Mouse (Mus musculus) limb, embryonic 15.5 days (tissue): Measurements from ENCODE around the gene Dmrta2. TPM values are rescaled to one million over a fixed set of nuclear protein-coding genes. Genes with fewer than 3 reads are reported as not detected.

ENCODE experiments used
- ATAC-seq: fragments of 200-750 bp; cut with Nextera tagmentation; 2 replicates; pipeline ENCODE4 v1.8.0; 2017; ENCODE audit warnings: low read depth, moderate TSS enrichment; ENCODE audit not compliant: insufficient number of reproducible peaks, low FRiP score, low TSS enrichment
- H3K27ac ChIP-seq: fragments of 300-500 bp; sonication (generic); 2 replicates; pipeline ENCODE4 v1.5.1; 2015; ENCODE audit warnings: moderate library complexity, mild to moderate bottlenecking, inconsistent platforms
- H3K27me3 ChIP-seq: fragments of 300-500 bp; sonication (generic); 2 replicates; pipeline ENCODE4 v1.6.1; 2015; ENCODE audit warnings: inconsistent platforms
- H3K36me3 ChIP-seq: fragments of 300-500 bp; sonication (generic); 2 replicates; pipeline ENCODE4 v1.6.1; 2015; ENCODE audit warnings: inconsistent platforms
- H3K4me1 ChIP-seq: fragments of 300-500 bp; sonication (generic); 2 replicates; pipeline ENCODE4 v1.6.1; 2015; ENCODE audit warnings: inconsistent platforms
- H3K4me2 ChIP-seq: fragments of 300-500 bp; sonication (generic); 2 replicates; pipeline ENCODE4 v1.6.1; 2015; ENCODE audit warnings: mild to moderate bottlenecking, inconsistent platforms
- H3K4me3 ChIP-seq: fragments of 300-500 bp; sonication (generic); 2 replicates; pipeline ENCODE4 v1.5.1; 2015; ENCODE audit warnings: mild to moderate bottlenecking, inconsistent platforms
- H3K9ac ChIP-seq: fragments of 300-500 bp; sonication (generic); 2 replicates; pipeline ENCODE4 v1.6.1; 2015; ENCODE audit warnings: inconsistent platforms
- H3K9me3 ChIP-seq: fragments of 300-500 bp; sonication (generic); 2 replicates; pipeline ENCODE4 v1.6.1; 2016; ENCODE audit warnings: inconsistent platforms
- WGBS: fragments of 180-500 bp; shearing (Covaris S2); methylation state at CpG from one replicate; pipeline ENCODE4 v1.1.7; 2015; 5-methylcytosine and 5-hydroxymethylcytosine counted together
- polyA plus RNA-seq: library from polyadenylated mRNA; unstranded; fragments of >200 nt; fragmentation: Nextera tagmentation; extraction: Ambion mirVana; gene quantifications from 2 replicates; pipeline ENCODE4 v1.2.1, GENCODE M21; 2015

Gene Dmrta2
- polyA plus RNA-seq, 1 experiment from 2014 or later = 0.09 TPM

DNA sequence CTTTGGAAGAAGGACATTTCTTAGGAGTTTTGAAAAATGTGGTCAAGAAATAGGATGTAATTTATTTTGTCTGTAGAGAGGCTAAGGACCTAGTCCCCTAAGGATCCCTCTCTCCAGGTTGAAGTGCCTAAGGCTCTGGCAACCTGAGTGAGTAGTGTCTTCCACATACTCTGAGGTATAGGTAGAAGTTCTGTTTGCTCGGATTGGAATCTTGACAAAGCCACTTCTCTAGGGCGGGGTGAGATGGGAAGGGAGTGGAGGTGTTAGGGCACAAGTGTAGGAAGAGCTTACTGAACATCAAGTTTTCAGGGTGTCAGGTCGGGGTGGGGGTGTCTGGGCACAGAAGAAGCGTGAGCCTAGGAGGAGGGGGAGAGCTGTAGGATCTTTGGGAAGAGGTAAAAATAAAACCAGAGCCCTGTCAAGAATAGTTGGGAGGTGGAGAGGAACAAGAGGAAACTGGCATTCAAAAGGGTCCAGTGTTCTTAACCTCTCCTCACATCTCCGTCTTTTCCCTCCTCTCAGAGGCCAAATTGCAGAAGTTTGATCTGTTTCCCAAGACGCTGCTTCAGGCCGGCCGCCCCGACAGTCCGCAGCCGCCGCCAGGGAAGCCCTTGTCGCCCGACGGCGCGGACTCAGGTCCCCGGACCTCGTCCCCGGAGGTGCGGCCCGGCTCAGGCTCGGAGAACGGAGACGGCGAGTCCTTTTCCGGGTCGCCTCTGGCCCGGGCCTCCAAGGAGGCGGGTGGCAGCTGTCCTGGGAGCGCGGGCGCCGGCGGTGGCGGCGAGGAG, 3.4 kb downstream of the Dmrta2 start:
- peaks cover 98% of the 10 kb centered on the region for H3K27me3 ChIP-seq
- H3K4me2 ChIP-seq = peak overlapping the region; percentile 60
- H3K36me3 ChIP-seq = no peaks in the 10 kb centered on the region
- H3K9ac ChIP-seq = no peak overlapping the region
- 3% methylated on average over 37 of the region's 37 CpGs for WGBS
- no peak for ATAC-seq
- H3K27ac ChIP-seq = no peak overlapping the region
- no peaks in the 10 kb centered on the region for H3K9me3 ChIP-seq
- peaks cover 55% of the 10 kb centered on the region for H3K4me1 ChIP-seq
- peak overlapping the region; percentile 39 for H3K4me3 ChIP-seq

DNA sequence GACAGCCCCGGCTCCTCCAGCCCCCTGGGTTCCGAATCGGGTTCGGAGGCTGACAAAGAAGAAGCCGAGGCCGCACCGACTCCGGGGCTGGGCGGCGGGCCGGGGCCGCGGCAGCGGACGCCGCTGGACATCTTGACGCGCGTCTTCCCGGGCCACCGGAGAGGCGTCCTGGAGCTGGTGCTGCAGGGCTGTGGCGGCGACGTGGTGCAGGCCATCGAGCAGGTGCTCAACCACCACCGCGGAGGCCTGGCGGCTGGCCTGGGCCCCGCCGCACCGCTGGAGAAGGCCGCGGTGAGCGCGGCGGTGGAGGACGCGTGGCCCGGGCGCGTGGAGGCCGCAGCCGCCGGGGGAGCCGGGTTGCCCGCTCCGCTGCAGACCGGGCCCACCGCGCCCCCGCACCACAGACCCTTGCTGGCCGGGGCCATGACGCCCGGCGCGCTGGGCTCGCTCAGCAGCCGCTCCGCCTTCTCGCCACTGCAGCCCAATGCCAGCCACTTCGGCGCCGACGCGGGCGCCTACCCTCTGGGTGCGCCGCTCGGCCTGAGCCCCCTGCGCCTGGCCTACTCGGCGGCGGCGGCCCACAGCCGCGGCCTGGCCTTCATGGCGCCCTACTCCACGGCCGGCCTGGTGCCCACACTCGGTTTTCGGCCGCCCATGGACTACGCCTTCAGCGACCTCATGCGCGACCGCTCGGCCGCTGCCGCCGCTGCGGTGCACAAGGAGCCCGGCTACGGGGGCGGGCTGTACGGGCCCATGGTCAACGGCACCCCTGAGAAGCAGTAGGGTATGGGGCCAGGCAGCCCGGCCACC, 4.2 kb downstream of the Dmrta2 start:
- Histone ChIP-seq H3K4me1 (peaks cover 54% of the 10 kb centered on the region), H3K4me2 (peak overlapping the region; percentile 60), H3K36me3 (no peaks in the 10 kb centered on the region), H3K4me3 (peak overlapping the region; percentile 39), H3K9me3 (no peaks in the 10 kb centered on the region), H3K9ac (no peak overlapping the region), H3K27me3 (peaks cover 98% of the 10 kb centered on the region), H3K27ac (no peak overlapping the region)
- under 1% methylated on average over 76 of the region's 99 CpGs for WGBS
- ATAC-seq = no peak

DNA sequence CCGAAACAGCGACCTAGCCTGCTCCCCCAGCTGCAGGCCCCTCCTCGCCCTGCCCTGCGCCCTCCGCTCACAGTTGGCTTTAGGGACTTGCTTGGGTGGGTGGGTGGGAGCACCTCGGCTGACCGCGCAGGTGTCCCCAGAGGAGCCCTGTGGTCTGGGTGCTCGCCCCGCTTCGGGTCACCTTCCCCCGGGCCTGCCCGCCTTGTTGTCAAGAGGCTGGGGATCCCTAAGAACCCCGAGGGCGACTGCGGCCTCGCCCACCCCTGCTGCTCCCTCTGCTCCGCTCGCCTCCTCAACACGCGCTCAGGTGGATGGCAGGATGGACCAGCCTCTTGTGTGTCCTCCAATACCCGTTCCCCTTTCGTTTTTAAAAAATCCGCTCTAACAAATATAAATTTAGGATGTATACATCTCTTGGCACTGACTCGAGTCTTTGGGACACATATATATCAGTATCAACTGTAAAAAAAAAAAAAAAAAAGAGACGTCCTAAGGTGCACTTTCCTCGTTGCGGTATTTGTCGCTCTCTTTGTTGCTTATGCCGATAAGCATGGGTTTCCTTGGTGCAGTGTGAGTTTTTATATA, 4.9 kb downstream of the Dmrta2 start:
- no peak overlapping the region for H3K27ac ChIP-seq
- no peak for ATAC-seq
- no peaks in the 10 kb centered on the region for H3K36me3 ChIP-seq
- peak overlapping the region; percentile 60 for H3K4me2 ChIP-seq
- H3K9ac ChIP-seq = no peak overlapping the region
- peaks cover 98% of the 10 kb centered on the region for H3K27me3 ChIP-seq
- no peaks in the 10 kb centered on the region for H3K9me3 ChIP-seq
- H3K4me3 ChIP-seq = peak overlapping the region; percentile 39
- WGBS = 6% methylated on average over 28 of the region's 30 CpGs
- H3K4me1 ChIP-seq = peaks cover 47% of the 10 kb centered on the region

DNA sequence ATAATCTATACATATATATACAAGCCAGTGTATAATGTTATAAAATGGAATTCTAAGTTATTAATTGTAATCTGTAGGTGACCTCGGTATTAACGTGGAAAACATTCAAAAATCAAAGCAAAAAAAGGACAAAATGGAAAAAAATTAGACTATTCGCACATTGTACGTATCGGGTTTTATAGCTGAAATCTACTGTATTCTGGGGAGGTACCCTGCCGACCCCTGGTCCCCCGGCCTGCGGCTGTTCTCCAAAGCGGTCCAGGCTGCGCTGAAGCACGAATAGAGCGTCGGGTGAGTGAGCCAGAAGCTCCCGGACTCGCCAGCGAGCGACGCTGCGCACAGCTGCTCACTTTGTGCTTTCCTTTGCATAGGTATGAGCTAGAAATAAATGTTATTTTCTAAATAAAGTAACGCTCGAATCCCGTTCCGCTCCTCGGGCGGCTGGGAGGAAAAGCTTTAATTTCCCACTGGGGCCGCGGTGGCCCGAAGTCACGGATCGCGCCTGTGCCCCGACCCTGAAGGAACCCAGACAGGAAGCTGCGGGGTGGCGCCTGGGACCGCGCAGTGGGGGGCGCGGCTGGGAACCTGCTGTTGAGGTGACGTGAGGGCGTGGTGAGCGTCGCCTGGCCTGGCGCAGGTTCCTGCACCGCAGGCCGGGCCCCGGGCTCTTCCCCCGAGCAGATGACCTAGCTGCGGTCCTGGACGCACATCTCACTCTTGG, 5.6 kb downstream of the Dmrta2 start:
- ATAC-seq = no peak
- no peak overlapping the region for H3K9ac ChIP-seq
- H3K27me3 ChIP-seq = peaks cover 97% of the 10 kb centered on the region
- 1% methylated on average over 49 of the region's 49 CpGs for WGBS
- no peaks in the 10 kb centered on the region for H3K9me3 ChIP-seq
- H3K4me1 ChIP-seq = peaks cover 40% of the 10 kb centered on the region
- peak overlapping the region; percentile 30; the same call in 1 of the 2 replicates for H3K4me2 ChIP-seq
- no peak overlapping the region for H3K27ac ChIP-seq
- no peaks in the 10 kb centered on the region for H3K36me3 ChIP-seq
- H3K4me3 ChIP-seq = peak overlapping the region; percentile 23

DNA sequence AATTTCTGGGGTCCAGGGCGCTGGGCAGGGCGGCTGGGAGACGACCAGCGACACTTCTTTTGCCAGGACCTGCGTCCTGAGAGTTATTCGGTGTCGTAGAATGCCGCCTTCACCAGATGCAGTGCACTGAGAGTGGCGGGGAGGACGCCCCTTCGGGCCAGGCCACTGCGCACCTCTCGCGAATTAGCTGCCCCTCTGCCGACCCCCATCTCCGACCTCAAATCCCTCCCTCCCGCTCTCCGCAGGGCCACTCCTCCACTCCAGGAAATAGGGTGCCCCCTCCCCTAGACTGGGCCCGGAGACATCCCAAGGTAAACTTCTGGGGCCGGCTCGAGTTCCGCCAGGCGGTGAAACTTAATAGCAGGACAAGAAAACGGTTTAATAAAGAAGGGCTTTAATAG, 6.2 kb downstream of the Dmrta2 start:
- peaks cover 38% of the 10 kb centered on the region for H3K4me1 ChIP-seq
- peaks cover 97% of the 10 kb centered on the region for H3K27me3 ChIP-seq
- H3K27ac ChIP-seq = no peak overlapping the region
- 3% methylated on average over 24 of the region's 24 CpGs for WGBS
- no peaks in the 10 kb centered on the region for H3K36me3 ChIP-seq
- H3K4me2 ChIP-seq = peak overlapping the region; percentile 30; the same call in 1 of the 2 replicates
- peak overlapping the region; percentile 23 for H3K4me3 ChIP-seq
- no peaks in the 10 kb centered on the region for H3K9me3 ChIP-seq
- no peak overlapping the region for H3K9ac ChIP-seq
- ATAC-seq = no peak

DNA sequence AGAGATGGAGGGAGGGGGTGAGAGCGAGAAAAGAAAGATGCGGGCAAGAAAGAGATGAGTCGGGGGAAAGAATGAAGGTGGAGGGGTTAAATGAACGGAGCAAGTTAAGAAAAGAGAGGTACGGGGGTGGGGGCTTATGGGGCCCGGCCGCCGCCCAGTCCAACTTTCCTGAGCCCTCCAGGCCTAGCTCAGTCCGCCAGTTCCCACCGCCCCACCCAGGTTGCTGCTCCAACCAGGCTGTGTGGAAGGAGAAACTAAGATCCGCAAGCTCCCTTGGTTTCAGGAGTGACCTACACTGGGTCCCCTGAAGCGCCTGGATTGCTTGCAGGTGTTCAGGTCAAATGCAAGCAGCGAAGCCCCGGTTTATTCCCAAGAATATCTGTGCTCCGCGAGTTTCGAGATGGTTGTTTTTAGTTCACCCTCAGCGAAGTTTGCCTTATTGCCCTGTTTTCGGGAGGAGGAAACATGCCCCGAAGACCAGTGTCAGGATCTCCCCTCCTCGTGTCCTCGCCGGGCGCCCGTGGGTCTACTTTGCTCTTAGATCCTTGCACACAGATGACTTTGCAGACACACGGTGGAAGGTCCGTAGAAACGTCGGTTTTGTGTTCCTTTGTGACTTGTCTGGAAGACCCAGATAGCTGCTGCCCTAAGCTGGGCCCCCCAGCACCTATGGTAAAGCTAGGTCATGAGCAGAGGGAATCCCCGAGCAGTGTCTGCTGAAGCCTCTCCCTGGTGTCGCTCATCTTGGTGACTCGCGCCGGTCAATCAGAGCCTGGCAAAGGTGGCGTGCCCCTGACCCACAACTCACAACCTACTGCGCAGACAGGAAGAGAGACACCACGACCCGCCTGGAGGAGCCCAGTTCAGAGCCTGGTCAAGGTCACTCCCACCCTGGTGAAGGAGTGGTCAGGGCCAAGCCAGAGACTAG, 6.9 kb downstream of the Dmrta2 start:
- ATAC-seq = no peak
- H3K9ac ChIP-seq = no peak overlapping the region
- no peaks in the 10 kb centered on the region for H3K36me3 ChIP-seq
- no peak overlapping the region for H3K4me3 ChIP-seq
- H3K9me3 ChIP-seq = no peaks in the 10 kb centered on the region
- H3K4me2 ChIP-seq = no peak overlapping the region
- peaks cover 98% of the 10 kb centered on the region for H3K27me3 ChIP-seq
- H3K27ac ChIP-seq = no peak overlapping the region
- H3K4me1 ChIP-seq = peaks cover 37% of the 10 kb centered on the region
- 2% methylated on average over 38 of the region's 38 CpGs for WGBS

DNA sequence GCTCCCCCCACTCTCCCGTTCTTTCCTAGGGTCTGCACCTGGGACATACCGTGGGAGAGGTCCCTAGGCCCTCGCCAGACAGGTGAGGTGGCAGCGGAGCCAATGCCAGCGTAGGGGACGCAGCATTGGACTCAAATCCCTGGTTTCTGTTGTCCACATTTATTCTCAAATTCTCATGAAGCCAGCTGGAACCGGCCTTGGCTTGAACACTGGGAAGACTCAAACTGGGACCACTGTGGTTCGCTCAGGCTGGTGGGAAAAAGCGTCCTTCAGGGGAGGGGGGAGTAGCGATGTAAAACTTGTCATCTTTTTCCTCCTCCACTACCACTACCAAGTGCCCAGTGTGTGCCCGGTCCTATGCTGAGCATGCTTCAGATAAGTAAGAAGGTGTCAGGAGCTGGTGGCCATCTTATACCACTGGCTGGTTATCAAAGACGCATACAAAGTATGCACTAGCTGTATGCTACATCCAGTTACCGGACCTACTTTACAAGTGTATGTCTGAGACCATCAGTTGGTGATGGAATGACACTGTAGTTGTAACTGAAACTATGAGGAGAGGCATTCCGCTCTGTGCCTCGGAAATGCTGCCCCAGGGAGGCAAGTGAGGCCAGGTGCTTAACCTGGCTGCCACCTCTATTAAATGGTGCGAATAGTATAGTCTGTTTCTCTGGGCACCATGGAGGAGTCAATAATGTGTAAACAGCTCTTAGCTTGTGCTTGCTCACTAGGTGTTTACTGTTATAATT, 7.7 kb downstream of the Dmrta2 start:
- Histone ChIP-seq H3K4me1 (peaks cover 31% of the 10 kb centered on the region), H3K27me3 (peaks cover 96% of the 10 kb centered on the region), H3K36me3 (no peaks in the 10 kb centered on the region), H3K4me2 (no peak overlapping the region), H3K9ac (no peak overlapping the region), H3K4me3 (no peak overlapping the region), H3K27ac (no peak overlapping the region), H3K9me3 (no peaks in the 10 kb centered on the region)
- WGBS = 6% methylated on average over 16 of the region's 16 CpGs
- ATAC-seq = no peak

DNA sequence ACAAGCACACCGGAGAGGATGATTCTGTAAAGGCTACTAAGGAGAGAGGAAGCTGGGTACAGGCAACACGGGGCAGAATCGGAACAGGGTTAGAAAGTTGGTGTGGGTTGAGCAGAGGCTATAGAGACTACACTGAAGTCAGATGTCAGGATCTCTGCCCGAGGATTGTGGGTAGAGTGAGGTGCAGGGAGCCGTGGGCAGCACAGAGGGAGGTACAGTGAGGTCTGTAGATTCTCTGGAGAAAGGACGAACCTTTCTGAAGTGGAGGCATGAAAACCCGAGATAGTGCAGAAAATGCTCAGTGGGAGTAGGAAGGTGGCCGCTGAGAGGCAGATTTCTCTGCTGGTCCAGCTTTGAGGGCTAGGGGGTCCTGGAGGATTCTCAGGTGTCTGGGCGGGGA, 8.4 kb downstream of the Dmrta2 start:
- Histone ChIP-seq H3K9ac (no peak overlapping the region), H3K27ac (no peak overlapping the region), H3K36me3 (no peaks in the 10 kb centered on the region), H3K4me2 (no peak overlapping the region), H3K27me3 (peaks cover 88% of the 10 kb centered on the region), H3K9me3 (no peaks in the 10 kb centered on the region), H3K4me1 (peaks cover 31% of the 10 kb centered on the region), H3K4me3 (no peak overlapping the region)
- 5% methylated on average over 9 of the region's 9 CpGs for WGBS
- no peak for ATAC-seq

DNA sequence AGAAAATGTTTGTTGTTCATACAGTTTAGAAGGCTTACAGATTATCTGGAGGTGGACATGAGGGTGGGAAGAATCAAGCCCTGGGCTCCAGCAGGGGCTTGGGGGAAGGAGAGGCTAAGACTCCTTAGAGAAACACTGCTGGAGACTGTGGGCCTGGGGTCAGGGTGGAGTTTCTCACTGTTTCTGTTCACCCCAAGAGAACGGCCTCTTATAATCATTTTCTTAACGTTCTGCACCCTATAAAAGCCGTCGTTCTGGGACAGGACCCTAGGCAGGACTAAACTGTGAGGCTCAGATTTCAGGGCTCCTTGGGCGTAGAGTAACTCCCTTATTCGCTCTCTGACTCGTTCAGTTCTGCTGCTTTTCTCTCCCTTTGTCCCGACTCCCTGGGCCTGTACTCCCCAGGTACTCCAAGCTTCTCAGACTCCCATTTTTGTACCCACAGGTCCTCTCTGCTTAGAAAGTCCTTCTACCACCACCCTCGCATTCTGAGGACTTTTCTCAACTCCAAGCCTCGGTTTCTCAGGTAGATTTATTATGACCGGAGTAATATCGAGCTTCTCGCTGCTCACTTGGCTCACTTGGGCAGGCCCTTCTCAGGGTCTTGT, 9.0 kb downstream of the Dmrta2 start:
- Histone ChIP-seq H3K36me3 (no peaks in the 10 kb centered on the region), H3K4me3 (no peak overlapping the region), H3K27me3 (peaks cover 83% of the 10 kb centered on the region), H3K27ac (no peak overlapping the region), H3K4me1 (peaks cover 25% of the 10 kb centered on the region), H3K4me2 (no peak overlapping the region), H3K9me3 (no peaks in the 10 kb centered on the region), H3K9ac (no peak overlapping the region)
- no peak for ATAC-seq
- 5% methylated on average over 13 of the region's 13 CpGs for WGBS
